In the genomic region with DNA sequence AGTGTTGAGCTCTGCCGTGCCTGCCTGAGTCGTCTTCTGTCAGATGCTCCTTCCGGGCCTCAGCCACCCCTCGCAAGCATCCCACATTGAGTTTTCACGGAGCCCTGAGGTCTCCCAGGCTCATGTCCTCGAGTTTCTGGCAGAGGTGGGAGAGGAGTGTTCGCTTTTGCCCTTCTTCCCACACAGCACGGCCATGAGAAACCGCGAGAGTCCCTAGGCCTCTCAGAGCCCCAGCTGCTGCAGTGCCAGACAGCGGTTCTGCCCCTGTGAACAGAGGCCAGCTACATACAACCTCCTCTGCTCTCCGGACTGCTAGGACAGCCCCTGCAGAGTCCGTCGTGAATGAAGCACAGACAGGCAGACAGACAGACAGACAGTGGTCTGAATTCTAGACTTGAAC, we compare ENCODE assay signal across 13 mouse cellular contexts. TPM values are rescaled to one million over a fixed set of nuclear protein-coding genes. Genes with fewer than 3 reads are reported as not detected.
A peak's percentile ranks its signal among the peaks of the same experiment; 100 is the strongest.
DNase-seq lines count a peak whose midpoint lies in the region; ATAC-seq and TF ChIP-seq lines count a peak whose summit lies in the region.
"Had no signal": no experiment of that assay in that cellular context is flagged by ENCODE, and none has a peak within 500 bp of the region (broad histone marks: within the 10 kb centered on the region; RNA-seq: fewer than 3 reads in every experiment).

No protein-coding gene starts in this region.

- ATAC-seq in midbrain, embryonic 11.5 days (ENCODE audit: low FRiP score): no peak
- ATAC-seq in midbrain, postnatal 0 days (ENCODE audit: low FRiP score): no peak
- no peak; the same call in 1 of the 2 replicates for ATAC-seq in hindbrain, embryonic 12.5 days (ENCODE audit: low FRiP score)
- ATAC-seq in neural tube, embryonic 15.5 days (ENCODE audit: low FRiP score): no peak

- H3K9ac ChIP-seq in midbrain, embryonic 11.5 days (ENCODE audit: low read length): no peak overlapping the region
- H3K9ac ChIP-seq in midbrain, postnatal 0 days (replicated peaks; ENCODE audit: low read length, poor library complexity, severe bottlenecking): no peak overlapping the region
- H3K9ac ChIP-seq in hindbrain, embryonic 12.5 days: no peak overlapping the region
- no peak overlapping the region for H3K9ac ChIP-seq in neural tube, embryonic 15.5 days (replicated peaks)

- no peak overlapping the region for H3K4me2 ChIP-seq in midbrain, embryonic 11.5 days
- H3K4me2 ChIP-seq in midbrain, postnatal 0 days (ENCODE audit: low read depth, low read length, poor library complexity, severe bottlenecking): no peak overlapping the region
- H3K4me2 ChIP-seq in hindbrain, embryonic 12.5 days (replicated peaks): no peak overlapping the region; the same call in 1 of the 2 replicates
- no peak overlapping the region for H3K4me2 ChIP-seq in neural tube, embryonic 15.5 days
- H3K4me2 ChIP-seq: heart, embryonic 11.5 days had no signal

- no peaks in the 10 kb centered on the region; the same call in 1 of the 2 replicates for H3K27me3 ChIP-seq in midbrain, embryonic 11.5 days (ENCODE audit: control insufficient read depth, insufficient read depth, low read length)
- no peaks in the 10 kb centered on the region for H3K27me3 ChIP-seq in midbrain, postnatal 0 days (ENCODE audit: insufficient read depth, low read length)
- no peaks in the 10 kb centered on the region for H3K27me3 ChIP-seq in hindbrain, embryonic 12.5 days
- no peaks in the 10 kb centered on the region for H3K27me3 ChIP-seq in neural tube, embryonic 15.5 days (replicated peaks)
- H3K27me3 ChIP-seq: forebrain, embryonic 13.5 days had no signal

- peak; percentile 71 for DNase-seq in gastrocnemius, adult 2 months
- DNase-seq in gastrocnemius, postnatal 36 days: no peak
- DNase-seq in midbrain, embryonic 11.5 days (ENCODE audit: low spot score, missing footprints): no peak
- no peak for DNase-seq in midbrain, postnatal 0 days (ENCODE audit: low spot score)
- DNase-seq in thymus, adult 18-20 months: no peak
- DNase-seq in left cerebral cortex, postnatal 10 days (ENCODE audit: extremely low spot score in 1 of 2, low spot score in 2 of 2): no peak
- DNase-seq: kidney, adult 18-20 months; left cerebral cortex, postnatal 4 days had no signal

- TF ChIP-seq CTCF in gastrocnemius, adult 2 months (IDR thresholded peaks at IDR 0.05): no peak
- no peak for TF ChIP-seq CTCF in midbrain, postnatal 0 days (IDR thresholded peaks at IDR 0.05)

- peaks cover 21% of the 10 kb centered on the region for H3K4me1 ChIP-seq in midbrain, embryonic 11.5 days (ENCODE audit: control insufficient read depth, insufficient read depth, low read length)
- H3K4me1 ChIP-seq in midbrain, postnatal 0 days (ENCODE audit: insufficient read depth, low read length): 0 out of 2 replicates have a peak, but pooled peaks cover 3% of the 10 kb centered on the region
- H3K4me1 ChIP-seq in hindbrain, embryonic 12.5 days: peaks cover 47% of the 10 kb centered on the region
- peaks cover 45% of the 10 kb centered on the region for H3K4me1 ChIP-seq in neural tube, embryonic 15.5 days

- peak overlapping the region; percentile 93 for H3K27ac ChIP-seq in gastrocnemius, adult 2 months
- H3K27ac ChIP-seq in midbrain, embryonic 11.5 days (ENCODE audit: low read depth, low read length): peak overlapping the region; percentile 32; the same call in 1 of the 2 replicates
- no peak overlapping the region for H3K27ac ChIP-seq in midbrain, postnatal 0 days (ENCODE audit: low read depth, low read length)
- peak overlapping the region; percentile 86 for H3K27ac ChIP-seq in hindbrain, embryonic 12.5 days
- peak overlapping the region; percentile 69; the same call in 1 of the 2 replicates for H3K27ac ChIP-seq in neural tube, embryonic 15.5 days (replicated peaks)
- H3K27ac ChIP-seq: macrophage had no signal

- H3K4me3 ChIP-seq in gastrocnemius, adult 2 months: peak overlapping the region; percentile 33
- H3K4me3 ChIP-seq in midbrain, embryonic 11.5 days (ENCODE audit: low read depth, low read length): no peak overlapping the region
- H3K4me3 ChIP-seq in midbrain, postnatal 0 days (ENCODE audit: low read depth, low read length): no peak overlapping the region
- H3K4me3 ChIP-seq in hindbrain, embryonic 12.5 days: no peak overlapping the region
- no peak overlapping the region for H3K4me3 ChIP-seq in neural tube, embryonic 15.5 days (replicated peaks)
- H3K4me3 ChIP-seq: forebrain, embryonic 13.5 days had no signal

- intact Hi-C loops in gastrocnemius, adult 2 months (cut with DNase I): loop anchor here (10.0 kb wide), 1 partner anchor 87 kb away; a partner anchor contains a TSS
- intact Hi-C loops in gastrocnemius, postnatal 36 days (cut with DNase I): loop anchor here (10.0 kb wide), 1 partner anchor 217 kb away; a partner anchor contains a TSS
- intact Hi-C loops in left cerebral cortex, postnatal 10 days (cut with DNase I): no loop called here

- H3K9me3 ChIP-seq in midbrain, embryonic 11.5 days (ENCODE audit: control insufficient read depth, low read length): no peaks in the 10 kb centered on the region
- no peaks in the 10 kb centered on the region for H3K9me3 ChIP-seq in midbrain, postnatal 0 days (ENCODE audit: low read length)
- H3K9me3 ChIP-seq in hindbrain, embryonic 12.5 days (replicated peaks): no peaks in the 10 kb centered on the region
- no peaks in the 10 kb centered on the region for H3K9me3 ChIP-seq in neural tube, embryonic 15.5 days (replicated peaks)
- H3K9me3 ChIP-seq: forebrain, embryonic 13.5 days had no signal

- H3K36me3 ChIP-seq in midbrain, embryonic 11.5 days (ENCODE audit: control insufficient read depth, insufficient read depth, low read length): no peaks in the 10 kb centered on the region
- H3K36me3 ChIP-seq in midbrain, postnatal 0 days (ENCODE audit: insufficient read depth, low read length): no peaks in the 10 kb centered on the region
- H3K36me3 ChIP-seq in hindbrain, embryonic 12.5 days: no peaks in the 10 kb centered on the region
- no peaks in the 10 kb centered on the region for H3K36me3 ChIP-seq in neural tube, embryonic 15.5 days

- 57% methylated on average over 14 of the region's 14 CpGs for WGBS in midbrain, embryonic 11.5 days
- 46% methylated on average over 14 of the region's 14 CpGs for WGBS in midbrain, postnatal 0 days
- WGBS in hindbrain, embryonic 12.5 days: 38% methylated on average over 14 of the region's 14 CpGs
- 30% methylated on average over 14 of the region's 14 CpGs for WGBS in neural tube, embryonic 15.5 days

RNA-seq across cellular contexts. Expression of a gene that starts 12.8 kb away (rescaled TPM):
- total RNA-seq in gastrocnemius, adult 2 months (2021): not detected
- not detected for total RNA-seq in gastrocnemius, postnatal 36 days (2021)
- polyA plus RNA-seq in midbrain, embryonic 11.5 days (2014; fragmentation: Nextera tagmentation; extraction: Ambion mirVana): 0.19 and 0.40 TPM in 2 replicates
- 12.2 and 12.8 TPM in 2 replicates for total RNA-seq in midbrain, postnatal 0 days (2014; rRNA removed)
- polyA plus RNA-seq in midbrain, postnatal 0 days (2015; fragmentation: Nextera tagmentation; extraction: Ambion mirVana): 7.8 and 8.4 TPM in 2 replicates
- 0.72 and 1.2 TPM in 2 replicates for polyA plus RNA-seq in hindbrain, embryonic 12.5 days (2016; fragmentation: Nextera tagmentation; extraction: Ambion mirVana)
- polyA plus RNA-seq in neural tube, embryonic 15.5 days (2015; fragmentation: Nextera tagmentation; extraction: Ambion mirVana): 6.1 and 7.7 TPM in 2 replicates
- 10 to 100 TPM; 20.4 to 21.3 TPM for total RNA-seq in left cerebral cortex, postnatal 10 days (2021)
- polyA plus RNA-seq: macrophage had no signal

RNA-seq across cellular contexts. Expression of a gene that starts 18.6 kb away (rescaled TPM):
- total RNA-seq in gastrocnemius, adult 2 months (2021): 10 to 100 TPM; 21.6 to 28.3 TPM
- 10 to 100 TPM; 23.3 to 27.5 TPM for total RNA-seq in gastrocnemius, postnatal 36 days (2021)
- polyA plus RNA-seq in midbrain, embryonic 11.5 days (2014; fragmentation: Nextera tagmentation; extraction: Ambion mirVana): 4.2 and 4.3 TPM in 2 replicates
- 35.5 and 37.8 TPM in 2 replicates for total RNA-seq in midbrain, postnatal 0 days (2014; rRNA removed)
- polyA plus RNA-seq in midbrain, postnatal 0 days (2015; fragmentation: Nextera tagmentation; extraction: Ambion mirVana): 12.2 and 12.6 TPM in 2 replicates
- 10.7 and 13.1 TPM in 2 replicates for polyA plus RNA-seq in hindbrain, embryonic 12.5 days (2016; fragmentation: Nextera tagmentation; extraction: Ambion mirVana)
- polyA plus RNA-seq in neural tube, embryonic 15.5 days (2015; fragmentation: Nextera tagmentation; extraction: Ambion mirVana): 10.2 and 14.4 TPM in 2 replicates
- 10 to 100 TPM; 36.4 to 38.5 TPM for total RNA-seq in left cerebral cortex, postnatal 10 days (2021)

RNA-seq across cellular contexts. Expression of a gene that starts 21.6 kb away (rescaled TPM):
- total RNA-seq in gastrocnemius, adult 2 months (2021): 10 to 100 TPM; 12.0 to 13.8 TPM
- 10 to 100 TPM in 1 of 2 experiments, 1 to 10 TPM in 1; 9.7 to 11.3 TPM for total RNA-seq in gastrocnemius, postnatal 36 days (2021)
- 217 and 240 TPM in 2 replicates for polyA plus RNA-seq in midbrain, embryonic 11.5 days (2014; fragmentation: Nextera tagmentation; extraction: Ambion mirVana)
- total RNA-seq in midbrain, postnatal 0 days (2014; rRNA removed): 70.8 and 97.2 TPM in 2 replicates
- polyA plus RNA-seq in midbrain, postnatal 0 days (2015; fragmentation: Nextera tagmentation; extraction: Ambion mirVana): 87.4 and 93.6 TPM in 2 replicates
- 193 and 201 TPM in 2 replicates for polyA plus RNA-seq in hindbrain, embryonic 12.5 days (2016; fragmentation: Nextera tagmentation; extraction: Ambion mirVana)
- 103 and 121 TPM in 2 replicates for polyA plus RNA-seq in neural tube, embryonic 15.5 days (2015; fragmentation: Nextera tagmentation; extraction: Ambion mirVana)
- 10 to 100 TPM; 46.6 to 50.9 TPM for total RNA-seq in left cerebral cortex, postnatal 10 days (2021)

RNA-seq across cellular contexts. Expression of a gene that starts 33.5 kb away (rescaled TPM):
- total RNA-seq in gastrocnemius, adult 2 months (2021): 1 to 10 TPM; 2.8 to 3.8 TPM
- total RNA-seq in gastrocnemius, postnatal 36 days (2021): 1 to 10 TPM; 2.5 to 3.1 TPM
- 2.3 and 3.0 TPM in 2 replicates for polyA plus RNA-seq in midbrain, embryonic 11.5 days (2014; fragmentation: Nextera tagmentation; extraction: Ambion mirVana)
- 3.7 and 4.9 TPM in 2 replicates for total RNA-seq in midbrain, postnatal 0 days (2014; rRNA removed)
- polyA plus RNA-seq in midbrain, postnatal 0 days (2015; fragmentation: Nextera tagmentation; extraction: Ambion mirVana): 3.5 and 4.0 TPM in 2 replicates
- polyA plus RNA-seq in hindbrain, embryonic 12.5 days (2016; fragmentation: Nextera tagmentation; extraction: Ambion mirVana): 5.0 and 5.6 TPM in 2 replicates
- 3.1 TPM in 2 replicates for polyA plus RNA-seq in neural tube, embryonic 15.5 days (2015; fragmentation: Nextera tagmentation; extraction: Ambion mirVana)
- total RNA-seq in left cerebral cortex, postnatal 10 days (2021): 10 to 100 TPM; 11.0 to 12.7 TPM

RNA-seq across cellular contexts. Expression of a gene that starts 43.2 kb away (rescaled TPM):
- total RNA-seq in gastrocnemius, adult 2 months (2021): 1 to 10 TPM; 6.4 to 8.6 TPM
- 1 to 10 TPM; 5.7 to 6.1 TPM for total RNA-seq in gastrocnemius, postnatal 36 days (2021)
- 16.9 and 18.3 TPM in 2 replicates for polyA plus RNA-seq in midbrain, embryonic 11.5 days (2014; fragmentation: Nextera tagmentation; extraction: Ambion mirVana)
- total RNA-seq in midbrain, postnatal 0 days (2014; rRNA removed): 22.5 and 24.9 TPM in 2 replicates
- 16.1 and 19.3 TPM in 2 replicates for polyA plus RNA-seq in midbrain, postnatal 0 days (2015; fragmentation: Nextera tagmentation; extraction: Ambion mirVana)
- polyA plus RNA-seq in hindbrain, embryonic 12.5 days (2016; fragmentation: Nextera tagmentation; extraction: Ambion mirVana): 27.6 and 29.6 TPM in 2 replicates
- polyA plus RNA-seq in neural tube, embryonic 15.5 days (2015; fragmentation: Nextera tagmentation; extraction: Ambion mirVana): 18.4 and 21.2 TPM in 2 replicates
- total RNA-seq in left cerebral cortex, postnatal 10 days (2021): 10 to 100 TPM; 22.2 to 24.8 TPM

Comparison
In these comparisons a context has a peak if more than half of its experiments do, and no peak if none do; other contexts are left out.
1. RNA of a gene that starts 12.8 kb away (total RNA-seq): 20.4 to 21.3 TPM in left cerebral cortex, postnatal 10 days and 12.2 to 12.8 TPM in midbrain, postnatal 0 days; not detected in gastrocnemius, adult 2 months and not detected in gastrocnemius, postnatal 36 days; every median in the first group is over 10 times any median in the second.